Mouse (Mus musculus) G1E (cell line): Measurements from ENCODE around the gene Rasal2. TPM values are rescaled to one million over a fixed set of nuclear protein-coding genes. Genes with fewer than 3 reads are reported as not detected.

Experiments used
- ATAC-seq: 2 replicates; pipeline ENCODE4 v1.8.0; 2016; ENCODE audit warnings: mild to moderate bottlenecking; ENCODE audit not compliant: insufficient number of reproducible peaks, poor library complexity, low FRiP score, severe bottlenecking; ENCODE audit errors: extremely low read depth
- DNase-seq: peaks from one replicate; pipeline ENCODE4 v3.0.0; 2012; ENCODE audit warnings: low spot score
- H3K27me3 ChIP-seq: 2 replicates; pipeline ENCODE4 v1.6.1; 2012; ENCODE audit warnings: mild to moderate bottlenecking, low read length, inconsistent platforms; ENCODE audit not compliant: insufficient read depth
- H3K36me3 ChIP-seq: replicated peaks from 2 replicates; pipeline ENCODE3; 2012; ENCODE audit warnings: mild to moderate bottlenecking, inconsistent platforms
- H3K4me1 ChIP-seq: 2 replicates; pipeline ENCODE4 v1.6.1; 2012; ENCODE audit warnings: low read depth, low read length, inconsistent platforms, mixed read lengths; ENCODE audit not compliant: insufficient read depth
- H3K4me3 ChIP-seq: 2 replicates; pipeline ENCODE4 v1.5.1; 2012; ENCODE audit warnings: low read depth, mild to moderate bottlenecking, inconsistent platforms, low read length, moderate library complexity, mixed read lengths
- H3K9me3 ChIP-seq: replicated peaks from 2 replicates; pipeline ENCODE4 v1.6.1; 2012; ENCODE audit warnings: inconsistent platforms
- CTCF ChIP-seq: IDR thresholded peaks from 2 replicates; pipeline ENCODE4 v1.5.1; 2012; ENCODE audit warnings: low read depth, low read length, inconsistent platforms, mixed read lengths
- GATA1 ChIP-seq: IDR thresholded peaks from 2 replicates; pipeline ENCODE4 v1.6.1; 2012; ENCODE audit warnings: borderline replicate concordance, low read length, inconsistent platforms, mixed read lengths
- GATA2 ChIP-seq: IDR thresholded peaks from 2 replicates; pipeline ENCODE4 v1.6.1; 2012; ENCODE audit warnings: low read depth, low read length, inconsistent platforms, borderline replicate concordance
- POLR2AphosphoS5 ChIP-seq: IDR thresholded peaks from 2 replicates; pipeline ENCODE4 v1.6.1; 2012; ENCODE audit warnings: low read depth, low read length, inconsistent platforms; ENCODE audit not compliant: insufficient replicate concordance
- TAL1 ChIP-seq: conservative IDR thresholded peaks from 2 replicates; pipeline ENCODE4 v1.6.1; 2012; ENCODE audit warnings: low read depth, low read length, inconsistent platforms, mixed read lengths
- polyA plus RNA-seq: library from polyadenylated mRNA; stranded (reverse); fragments of >175 nt; gene quantifications from 2 replicates; pipeline ENCODE4 v1.2.3, GENCODE M21; 2012
- total RNA-seq, 2 experiments: library from RNA; stranded (forward) in 1 of 2; stranded (reverse) in 1 of 2; fragments of 200-1000 nt in 1 of 2; fragments of >200 nt in 1 of 2; fragmentation: Nextera tagmentation in 1 of 2; gene quantifications; 2 replicates each; pipeline ENCODE4 v1.2.3; 2014 to 2017

Rasal2 gene
- total RNA-seq (2014; fragmentation: Nextera tagmentation) (8.0 and 10.4 TPM in 2 replicates), total RNA-seq (2017) (2.3 and 2.7 TPM in 2 replicates), polyA plus RNA-seq (0.62 and 0.78 TPM in 2 replicates)

DNA sequence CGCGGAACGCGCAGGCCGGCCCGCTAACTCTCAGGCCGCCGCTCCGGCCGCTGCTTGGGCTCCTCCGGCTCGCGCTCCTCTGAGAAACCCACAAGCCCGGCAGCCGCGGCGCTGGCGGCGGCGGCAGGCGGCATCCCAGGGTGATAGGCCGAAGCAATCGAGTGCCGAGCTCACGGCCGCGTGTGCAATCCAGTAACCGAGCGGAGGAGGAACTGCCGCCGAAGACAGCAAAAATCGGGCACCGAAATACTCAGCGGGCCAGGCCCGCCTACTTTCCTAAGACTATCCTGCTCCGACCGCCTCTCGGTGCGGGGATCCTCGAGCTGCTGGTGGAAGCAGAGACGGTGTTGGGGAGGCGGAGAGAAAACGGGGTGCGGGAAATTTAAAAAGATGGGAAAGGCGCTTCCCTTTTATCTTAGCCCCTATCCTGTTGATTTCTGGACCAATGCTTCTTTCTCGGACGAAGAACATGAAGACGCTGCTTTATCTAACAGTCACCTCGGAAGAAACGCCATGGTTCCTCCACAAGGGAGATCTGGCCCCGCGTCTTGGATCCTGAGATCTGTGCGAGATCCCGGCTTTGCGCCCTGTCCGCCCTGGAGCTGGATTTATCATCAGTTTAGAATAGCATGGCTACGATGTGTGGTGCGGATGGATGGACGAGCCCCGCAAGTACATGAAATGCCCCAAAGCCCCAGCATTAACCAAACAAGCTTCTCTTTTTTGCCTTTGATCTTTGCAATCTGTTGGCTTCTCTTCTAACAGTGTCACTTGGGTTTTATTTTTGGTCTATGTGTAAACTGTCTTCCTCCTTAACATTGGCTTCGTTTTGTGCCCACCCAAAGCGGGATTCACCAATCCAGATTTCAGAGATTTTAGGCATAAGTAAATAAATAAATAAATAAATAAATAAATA is at the start of gene Rasal2:
Gene Rasal2 (minus strand): TSS at position 142 of the 916 bp plus-strand sequence.
- ATAC-seq, result peak; percentile 75
- DNase-seq, result peak; percentile 56
- no peak for TF ChIP-seq CTCF
- Histone ChIP-seq H3K36me3 (no peaks in the 10 kb centered on the region), H3K9me3 (peaks cover 14% of the 10 kb centered on the region), H3K4me3 (peak within 1 kb of the TSS; percentile 83), H3K27me3 (no peaks in the 10 kb centered on the region), H3K4me1 (peaks cover 22% of the 10 kb centered on the region)

DNA sequence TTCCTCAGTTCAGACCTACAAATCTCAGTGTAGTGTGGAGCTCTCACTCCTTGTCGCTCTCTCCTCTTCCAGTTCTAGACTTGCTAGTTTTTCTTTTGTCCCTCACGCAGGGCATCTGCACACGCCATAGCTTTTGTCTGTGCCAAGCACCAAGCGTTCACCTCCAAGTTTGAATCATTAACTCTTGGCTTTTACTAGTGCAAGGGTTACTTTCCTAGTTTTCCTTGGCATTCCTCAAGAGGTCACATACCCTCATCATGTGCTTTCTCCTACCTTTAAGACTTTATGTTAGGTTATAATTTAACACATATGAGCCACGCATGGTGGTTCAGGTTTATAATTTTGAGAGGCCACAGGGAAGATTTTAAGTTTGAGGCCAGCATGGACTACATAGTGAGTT is 48.9 kb upstream of the Rasal2 start:
- no peak for TF ChIP-seq TAL1
- TF ChIP-seq CTCF, result no peak
- TF ChIP-seq GATA1, result no peak
- no peak for TF ChIP-seq POLR2AphosphoS5
- TF ChIP-seq GATA2, result no peak
- no peak for ATAC-seq

DNA sequence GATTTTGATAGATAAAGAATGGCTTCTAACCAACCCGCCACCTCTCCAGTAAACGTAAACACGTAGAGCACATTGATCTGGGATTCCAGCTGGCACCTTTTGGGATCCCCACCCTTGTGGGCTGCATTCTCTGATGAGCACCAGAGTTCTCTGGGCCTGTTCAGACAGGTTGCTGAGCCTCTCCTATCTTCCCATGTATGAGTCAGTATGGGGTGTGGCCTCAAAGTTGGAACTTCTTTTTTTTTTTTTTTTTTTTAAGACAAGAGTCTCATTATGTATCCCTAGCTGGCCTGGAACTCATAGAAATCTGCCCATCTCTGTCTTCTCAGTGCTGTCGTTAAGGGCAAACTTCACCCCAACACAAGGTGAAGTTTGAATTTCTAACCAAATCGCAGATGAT is 47.5 kb upstream of the Rasal2 start:
- 0 out of 2 replicates have a peak, but pooled peaks cover 3% of the 10 kb centered on the region for H3K4me1 ChIP-seq
- no peak for TF ChIP-seq GATA2

More for the DNA sequence above, 48.9 kb upstream of the Rasal2 start:
- peaks cover 3% of the 10 kb centered on the region; the same call in 1 of the 2 replicates for H3K27me3 ChIP-seq
- DNase-seq, result no peak
- H3K4me1 ChIP-seq, result 0 out of 2 replicates have a peak, but pooled peaks cover 3% of the 10 kb centered on the region
- H3K36me3 ChIP-seq, result no peaks in the 10 kb centered on the region
- H3K4me3 ChIP-seq, result no peak overlapping the region
- peaks cover 5% of the 10 kb centered on the region for H3K9me3 ChIP-seq

DNA sequence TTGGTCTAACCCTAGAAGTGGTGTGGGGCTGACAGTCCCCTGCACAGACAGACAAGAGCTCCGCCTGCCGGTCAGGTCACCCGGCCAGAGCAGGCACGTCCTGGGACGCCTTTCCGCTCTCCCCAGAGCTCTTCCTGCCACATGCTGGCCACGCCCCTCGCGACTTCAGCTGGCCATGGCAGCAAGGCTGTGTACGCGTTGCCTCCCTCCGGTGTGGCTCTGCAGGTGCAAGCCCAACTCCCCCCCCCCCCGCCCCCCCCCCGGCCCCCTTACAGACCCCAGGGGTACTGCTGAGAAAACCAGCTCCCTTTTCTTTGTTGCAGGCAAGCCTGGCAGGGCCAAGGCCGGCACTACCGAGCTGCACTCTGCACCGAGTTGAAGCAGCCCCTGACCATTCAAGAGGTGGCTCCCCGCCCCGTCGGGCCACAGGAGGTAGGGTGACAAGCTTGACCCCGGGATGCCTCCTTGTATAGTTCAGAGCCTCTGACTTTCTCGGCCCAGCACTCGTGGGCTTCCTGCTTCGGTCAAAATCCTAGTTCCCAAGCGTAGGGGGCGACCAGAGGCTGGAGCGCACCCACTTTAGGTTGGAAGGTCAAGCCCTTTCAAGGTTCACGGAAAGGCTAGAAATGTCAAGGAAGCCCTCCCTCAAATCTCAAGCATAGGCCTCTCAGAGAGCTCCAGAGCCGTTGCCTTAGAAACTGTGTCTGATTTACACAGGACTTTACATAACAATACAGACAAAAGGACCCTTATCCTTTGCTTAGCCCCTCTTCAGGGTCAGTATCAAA is 46.2 kb upstream of the Rasal2 start, which contains the start of gene Cryzl2:
Gene Cryzl2 (plus strand): TSS at position 157 of the 788 bp plus-strand sequence.
- Histone ChIP-seq H3K36me3 (no peaks in the 10 kb centered on the region), H3K4me3 (no peak within 1 kb of the TSS; the same call in 1 of the 2 replicates), H3K9me3 (peaks cover 5% of the 10 kb centered on the region), H3K4me1 (0 out of 2 replicates have a peak, but pooled peaks cover 3% of the 10 kb centered on the region), H3K27me3 (peaks cover 3% of the 10 kb centered on the region; the same call in 1 of the 2 replicates)
- ATAC-seq (no peak), DNase-seq (no peak)
- TF ChIP-seq GATA1 (no peak), GATA2 (no peak), TAL1 (no peak), CTCF (no peak), POLR2AphosphoS5 (no peak)

More for the DNA sequence above, 47.5 kb upstream of the Rasal2 start:
- H3K36me3 ChIP-seq, result no peaks in the 10 kb centered on the region
- DNase-seq (no peak), ATAC-seq (peak; percentile 8; the same call in 1 of the 2 replicates)
- peaks cover 3% of the 10 kb centered on the region; the same call in 1 of the 2 replicates for H3K27me3 ChIP-seq
- peaks cover 5% of the 10 kb centered on the region for H3K9me3 ChIP-seq
- no peak overlapping the region for H3K4me3 ChIP-seq

DNA sequence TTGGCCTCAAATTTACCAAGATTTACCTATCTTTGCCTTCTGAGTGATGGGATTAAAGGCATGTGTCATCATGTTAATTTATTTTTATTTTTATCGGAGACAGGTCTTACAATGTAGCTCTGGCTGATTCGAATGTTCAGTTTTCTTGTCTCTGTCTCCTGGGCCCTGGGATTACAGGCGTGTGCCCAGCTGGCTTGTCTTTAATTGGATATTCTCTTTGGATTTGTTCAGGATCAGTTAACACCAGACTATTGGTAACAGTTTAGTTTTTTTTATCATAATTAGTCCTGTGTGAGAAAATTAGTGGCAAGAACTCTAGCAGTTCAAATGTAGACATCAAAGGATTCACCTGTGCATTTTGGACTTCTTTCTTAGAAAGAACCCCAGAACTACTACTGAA is 45.4 kb upstream of the Rasal2 start:
- Histone ChIP-seq H3K9me3 (peaks cover 6% of the 10 kb centered on the region), H3K27me3 (peaks cover 3% of the 10 kb centered on the region; the same call in 1 of the 2 replicates), H3K36me3 (no peaks in the 10 kb centered on the region), H3K4me1 (0 out of 2 replicates have a peak, but pooled peaks cover 3% of the 10 kb centered on the region), H3K4me3 (no peak overlapping the region)
- TF ChIP-seq CTCF, result no peak
- no peak for TF ChIP-seq TAL1
- no peak for TF ChIP-seq GATA1
- TF ChIP-seq POLR2AphosphoS5, result no peak
- no peak for TF ChIP-seq GATA2
- no peak for DNase-seq
- ATAC-seq, result no peak

DNA sequence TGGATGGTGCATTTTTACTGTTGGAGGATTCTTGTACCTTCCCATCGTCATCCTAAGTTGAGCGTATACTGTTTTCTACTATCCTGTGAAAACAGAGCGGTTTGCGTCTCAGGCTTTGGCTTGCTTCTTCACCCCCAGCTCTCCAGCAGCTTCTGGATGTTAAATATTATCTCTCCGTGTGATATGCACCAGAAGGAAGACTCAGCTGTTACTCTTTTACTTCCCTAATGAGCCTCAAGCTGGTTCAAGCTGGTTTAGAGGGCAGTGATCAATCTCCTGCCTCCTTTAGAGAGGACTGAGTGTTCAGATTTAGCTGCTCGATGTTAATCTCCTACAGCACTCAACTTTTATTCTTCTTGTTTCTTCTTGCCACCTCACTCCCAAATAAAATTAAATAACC is 42.5 kb upstream of the Rasal2 start:
- H3K4me1 ChIP-seq, result peaks cover 4% of the 10 kb centered on the region; the same call in 1 of the 2 replicates
- no peaks in the 10 kb centered on the region for H3K27me3 ChIP-seq
- TF ChIP-seq POLR2AphosphoS5, result no peak
- no peak for TF ChIP-seq TAL1
- no peak for TF ChIP-seq CTCF
- TF ChIP-seq GATA1, result no peak
- TF ChIP-seq GATA2, result no peak
- peaks cover 6% of the 10 kb centered on the region for H3K9me3 ChIP-seq
- no peaks in the 10 kb centered on the region for H3K36me3 ChIP-seq
- ATAC-seq, result no peak
- H3K4me3 ChIP-seq, result no peak overlapping the region
- DNase-seq, result no peak
